Mouse (Mus musculus) liver, adult 2 months (tissue): ENCODE measurements around the gene Trpm7. TPM values are rescaled to one million over a fixed set of nuclear protein-coding genes. Genes with fewer than 3 reads are reported as not detected.

Experiments used
- DNase-seq: peaks from one replicate; pipeline ENCODE4 v3.0.0-alpha.2; 2011; ENCODE audit warnings: low read depth, low spot score; ENCODE audit errors: extremely low read depth
- H3K27ac ChIP-seq: fragments of 200-500 bp; replicated peaks from 2 replicates; pipeline ENCODE4 v1.5.1; 2012; ENCODE audit warnings: low read depth, mild to moderate bottlenecking, control low read depth, inconsistent platforms, low read length; ENCODE audit not compliant: insufficient read depth
- H3K27me3 ChIP-seq: fragments of 200-500 bp; 2 replicates; pipeline ENCODE4 v1.6.1; 2012; ENCODE audit warnings: mild to moderate bottlenecking, moderate library complexity, low read length, inconsistent platforms; ENCODE audit not compliant: control insufficient read depth, insufficient read depth
- H3K36me3 ChIP-seq: fragments of 200-500 bp; 2 replicates; pipeline ENCODE4 v1.6.1; 2012; ENCODE audit warnings: low read length, inconsistent platforms; ENCODE audit not compliant: control insufficient read depth, insufficient read depth
- H3K4me1 ChIP-seq: fragments of 200-500 bp; 2 replicates; pipeline ENCODE4 v1.6.1; 2011; ENCODE audit warnings: low read length; ENCODE audit not compliant: control insufficient read depth, insufficient read depth
- H3K4me3 ChIP-seq: fragments of 200-500 bp; 2 replicates; pipeline ENCODE4 v1.5.1; 2011; ENCODE audit warnings: low read depth, mild to moderate bottlenecking, control low read depth, low read length, moderate library complexity; ENCODE audit not compliant: insufficient read depth
- H3K79me2 ChIP-seq: fragments of 200-500 bp; 2 replicates; pipeline ENCODE4 v1.6.1; 2012; ENCODE audit warnings: inconsistent platforms, mild to moderate bottlenecking, low read length, moderate library complexity; ENCODE audit not compliant: control insufficient read depth, insufficient read depth
- H3K9ac ChIP-seq: fragments of 200-500 bp; 2 replicates; pipeline ENCODE4 v1.6.1; 2012; ENCODE audit warnings: low read depth, mild to moderate bottlenecking, control low read depth, inconsistent platforms, low read length
- CTCF ChIP-seq: fragments of 200-500 bp; IDR thresholded peaks from 2 replicates; pipeline ENCODE4 v1.5.1; 2011; ENCODE audit warnings: low read depth, low read length, control low read depth
- POLR2A ChIP-seq: fragments of 200-500 bp; IDR thresholded peaks from 2 replicates; pipeline ENCODE4 v1.6.1; 2011; ENCODE audit warnings: low read length, control low read depth; ENCODE audit not compliant: insufficient read depth; ENCODE audit errors: extremely low read depth
- WGBS: fragments of 180-500 bp; shearing (Covaris S2); methylation state at CpG from one replicate; pipeline ENCODE4 v1.1.7; 2018; 5-methylcytosine and 5-hydroxymethylcytosine counted together
- polyA plus RNA-seq: library from polyadenylated mRNA; depleted of rRNA; stranded (reverse); fragments of >200 nt; gene quantifications from 2 replicates; pipeline ENCODE4 v1.2.3, GENCODE M21; 2012
- total RNA-seq: library from RNA; depleted of rRNA; stranded (reverse); fragments of >200 nt; gene quantifications from 2 replicates; pipeline ENCODE4 v1.2.3, GENCODE M21; 2014

The Trpm7 gene
- total and polyA plus RNA-seq, 2 experiments, result 3.3 to 46.3 TPM

DNA sequence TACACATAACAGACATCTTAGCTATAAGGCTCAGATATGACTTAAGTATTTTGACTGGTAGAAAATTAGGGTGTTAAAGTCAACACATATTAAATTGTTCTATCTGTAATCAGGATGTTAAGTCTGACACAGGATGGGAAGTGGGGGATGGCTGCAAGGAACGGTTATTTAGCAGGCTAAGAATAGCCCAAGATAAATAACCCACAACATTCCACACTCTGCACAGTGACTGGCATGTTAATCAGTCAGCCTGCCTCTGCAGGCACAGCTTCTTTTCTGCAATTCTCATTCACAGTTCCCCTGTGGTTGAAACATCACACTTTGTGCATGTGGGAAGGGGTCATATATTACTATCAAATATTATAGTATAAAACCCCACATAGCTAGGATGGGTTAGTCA, 60.2 kb downstream of the Trpm7 start:
- no peak for TF ChIP-seq POLR2A
- TF ChIP-seq CTCF, result no peak
- Histone ChIP-seq H3K27me3 (no peaks in the 10 kb centered on the region), H3K4me1 (no peaks in the 10 kb centered on the region), H3K27ac (no peak overlapping the region), H3K79me2 (no peaks in the 10 kb centered on the region), H3K36me3 (peaks cover 64% of the 10 kb centered on the region), H3K4me3 (no peak overlapping the region), H3K9ac (no peak overlapping the region)
- WGBS, result 60% methylated on average over 1 of the region's 1 CpGs
- DNase-seq, result no peak

- WGBS, result 88% methylated on average over 3 of the region's 3 CpGs
- H3K9ac ChIP-seq, result no peak overlapping the region
- H3K27ac ChIP-seq, result no peak overlapping the region
- H3K27me3 ChIP-seq, result no peaks in the 10 kb centered on the region
- no peaks in the 10 kb centered on the region for H3K4me1 ChIP-seq
- TF ChIP-seq POLR2A (no peak), CTCF (no peak)
- peaks cover 65% of the 10 kb centered on the region for H3K36me3 ChIP-seq
- H3K4me3 ChIP-seq, result no peak overlapping the region
- DNase-seq, result no peak
- H3K79me2 ChIP-seq, result no peaks in the 10 kb centered on the region
These were observed 74.0 kb downstream of the Trpm7 start for GRCm38 (mm10) chr2:126801980-126802379.

DNA sequence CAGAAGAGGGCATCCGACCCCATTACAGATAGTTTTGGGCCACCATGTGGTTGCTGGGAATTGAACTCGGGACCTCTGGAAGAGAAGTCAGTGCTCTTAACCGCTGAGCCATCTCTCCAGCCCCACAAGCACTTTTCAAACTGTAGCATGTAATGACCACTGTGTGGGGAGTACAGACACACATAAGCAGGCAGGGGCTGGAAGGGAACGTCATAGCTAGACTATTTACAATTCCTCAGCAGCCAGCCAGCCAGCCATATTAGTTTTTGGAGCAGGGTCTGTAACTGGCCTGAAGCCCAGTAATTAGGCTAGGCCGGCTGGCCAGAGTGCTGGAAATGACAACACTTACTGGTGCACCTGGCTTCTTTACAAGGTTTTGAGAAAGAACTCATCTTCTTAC, 77.6 kb downstream of the Trpm7 start:
- Histone ChIP-seq H3K4me1 (no peaks in the 10 kb centered on the region), H3K79me2 (no peaks in the 10 kb centered on the region), H3K27ac (no peak overlapping the region), H3K36me3 (peaks cover 69% of the 10 kb centered on the region), H3K4me3 (no peak overlapping the region), H3K9ac (no peak overlapping the region), H3K27me3 (no peaks in the 10 kb centered on the region)
- TF ChIP-seq CTCF, result no peak
- TF ChIP-seq POLR2A, result no peak
- no peak for DNase-seq
- WGBS, result 80% methylated on average over 5 of the region's 5 CpGs

- DNase-seq, result no peak
- Histone ChIP-seq H3K4me1 (no peaks in the 10 kb centered on the region), H3K36me3 (peaks cover 75% of the 10 kb centered on the region), H3K27ac (no peak overlapping the region), H3K27me3 (no peaks in the 10 kb centered on the region), H3K4me3 (no peak overlapping the region), H3K9ac (no peak overlapping the region), H3K79me2 (no peaks in the 10 kb centered on the region)
- TF ChIP-seq CTCF (no peak; the same call in 1 of the 2 replicates), POLR2A (no peak)
- WGBS, result 93% methylated on average over 3 of the region's 3 CpGs
These were observed 80.3 kb downstream of the Trpm7 start for GRCm38 (mm10) chr2:126795708-126796107.

GRCm38 (mm10) chr2:126792611-126793010, 83.4 kb downstream of the Trpm7 start:
- H3K27me3 ChIP-seq, result no peaks in the 10 kb centered on the region
- H3K27ac ChIP-seq, result no peak overlapping the region
- H3K36me3 ChIP-seq, result peaks cover 53% of the 10 kb centered on the region
- no peak overlapping the region for H3K9ac ChIP-seq
- DNase-seq, result no peak
- H3K79me2 ChIP-seq, result no peaks in the 10 kb centered on the region
- TF ChIP-seq POLR2A (no peak), CTCF (no peak)
- H3K4me3 ChIP-seq, result no peak overlapping the region
- H3K4me1 ChIP-seq, result no peaks in the 10 kb centered on the region
- WGBS, result 79% methylated on average over 5 of the region's 5 CpGs

- H3K4me1 ChIP-seq, result no peaks in the 10 kb centered on the region
- no peak overlapping the region for H3K4me3 ChIP-seq
- H3K27ac ChIP-seq, result no peak overlapping the region
- no peaks in the 10 kb centered on the region for H3K79me2 ChIP-seq
- 48% methylated on average over 9 of the region's 9 CpGs for WGBS
- H3K27me3 ChIP-seq, result no peaks in the 10 kb centered on the region
- TF ChIP-seq POLR2A, result no peak
- TF ChIP-seq CTCF, result no peak
- H3K36me3 ChIP-seq, result peaks cover 17% of the 10 kb centered on the region
- H3K9ac ChIP-seq, result no peak overlapping the region
- DNase-seq, result no peak
These were observed 88.2 kb downstream of the Trpm7 start for GRCm38 (mm10) chr2:126787721-126788342.
